Mouse (Mus musculus) CH12.LX (cell line): Measurements from ENCODE around the gene Olfr279. TPM values are rescaled to one million over a fixed set of nuclear protein-coding genes. Genes with fewer than 3 reads are reported as not detected.
A peak's percentile ranks its signal among the peaks of the same experiment; 100 is the strongest.

Experiments used
- DNase-seq: peaks from one replicate; pipeline ENCODE4 v3.0.0-alpha.2; 2013; ENCODE audit errors: extremely low read depth
- H3K27ac ChIP-seq: 2 replicates; pipeline ENCODE4 v1.5.1; 2012; ENCODE audit warnings: low read depth, mild to moderate bottlenecking, control low read depth, moderate library complexity; ENCODE audit not compliant: insufficient read depth
- H3K27me3 ChIP-seq: replicated peaks from 2 replicates; pipeline ENCODE3; 2012; ENCODE audit warnings: inconsistent platforms
- H3K36me3 ChIP-seq, 2 experiments: replicated peaks in 1 of 2; 2 replicates each; pipeline versions ENCODE3 to v1.6.1; 2012; ENCODE audit warnings: inconsistent platforms in 1 of 2, low read length in 1 of 2, mild to moderate bottlenecking in 1 of 2, mixed read lengths in 1 of 2, moderate library complexity in 1 of 2; ENCODE audit not compliant: control insufficient read depth in 1 of 2, insufficient read depth in 1 of 2
- H3K4me1 ChIP-seq, 2 experiments: 2 replicates each; pipeline ENCODE4 v1.6.1; 2012; ENCODE audit warnings: inconsistent platforms in 1 of 2, moderate library complexity in 1 of 2; ENCODE audit not compliant: insufficient read depth in 2 of 2, control insufficient read depth in 1 of 2
- H3K4me2 ChIP-seq: 2 replicates; pipeline ENCODE4 v1.6.1; 2012; ENCODE audit warnings: low read depth, mild to moderate bottlenecking, control low read depth; ENCODE audit not compliant: poor library complexity, insufficient read depth, severe bottlenecking
- H3K4me3 ChIP-seq, 3 experiments: fragments of 150-350 bp in 1 of 3; sonication (generic) in 1 of 3; replicated peaks in 1 of 3; 2 replicates each; pipeline versions ENCODE3 to v1.5.1; 2011 to 2012; ENCODE audit warnings: low read depth in 2 of 3, low read length in 2 of 3, mild to moderate bottlenecking in 2 of 3, moderate library complexity in 2 of 3, control low read depth in 1 of 3, improper control_type of control experiment in 1 of 3, inconsistent platforms in 1 of 3, mixed read lengths in 1 of 3; ENCODE audit not compliant: poor library complexity in 1 of 3
- H3K79me2 ChIP-seq: replicated peaks from 2 replicates; pipeline ENCODE4 v1.6.1; 2012; ENCODE audit warnings: mild to moderate bottlenecking, moderate library complexity; ENCODE audit not compliant: control insufficient read depth, poor library complexity, insufficient read depth, severe bottlenecking; ENCODE audit errors: extremely low read depth
- H3K9ac ChIP-seq: 2 replicates; pipeline ENCODE4 v1.6.1; 2012; ENCODE audit warnings: low read depth, mild to moderate bottlenecking, control low read depth, moderate library complexity; ENCODE audit not compliant: insufficient read depth
- H3K9me3 ChIP-seq: replicated peaks from 2 replicates; pipeline ENCODE3; 2012; ENCODE audit warnings: low read length, inconsistent platforms, mixed read lengths
- BHLHE40 ChIP-seq: IDR thresholded peaks from 2 replicates; pipeline ENCODE4 v1.6.1; 2011; ENCODE audit warnings: mild to moderate bottlenecking, low read depth, low read length, improper control_type of control experiment
- CHD2 ChIP-seq: IDR thresholded peaks from 2 replicates; pipeline ENCODE4 v1.6.1; 2011; ENCODE audit warnings: low read length, improper control_type of control experiment
- E2F4 ChIP-seq: IDR thresholded peaks from 2 replicates; pipeline ENCODE4 v1.6.1; 2011; ENCODE audit warnings: low read depth, low read length, improper control_type of control experiment; ENCODE audit not compliant: insufficient replicate concordance
- ELF1 ChIP-seq: IDR thresholded peaks from 2 replicates; pipeline ENCODE4 v1.6.1; 2014; ENCODE audit warnings: low read depth, mild to moderate bottlenecking, inconsistent platforms, low read length, improper control_type of control experiment
- EP300 ChIP-seq: IDR thresholded peaks from 2 replicates; pipeline ENCODE4 v1.6.1; 2011; ENCODE audit warnings: low read length, improper control_type of control experiment
- ETS1 ChIP-seq: conservative IDR thresholded peaks from 2 replicates; pipeline ENCODE4 v1.6.1; 2012; ENCODE audit warnings: low read depth, mild to moderate bottlenecking, inconsistent platforms, low read length, improper control_type of control experiment, moderate library complexity
- IRF4 ChIP-seq: IDR thresholded peaks from 2 replicates; pipeline ENCODE4 v1.6.1; 2014; ENCODE audit warnings: low read depth, mild to moderate bottlenecking, inconsistent platforms, low read length, improper control_type of control experiment
- JUN ChIP-seq: IDR thresholded peaks from 2 replicates; pipeline ENCODE4 v1.6.1; 2011; ENCODE audit warnings: low read depth, mild to moderate bottlenecking, low read length, improper control_type of control experiment, moderate library complexity; ENCODE audit not compliant: insufficient read depth
- JUND ChIP-seq: conservative IDR thresholded peaks from 2 replicates; pipeline ENCODE4 v1.6.1; 2011; ENCODE audit warnings: low read depth, low read length, improper control_type of control experiment
- KAT2A ChIP-seq: IDR thresholded peaks from 2 replicates; pipeline ENCODE4 v1.6.1; 2012; ENCODE audit warnings: low read length, improper control_type of control experiment, inconsistent platforms; ENCODE audit not compliant: insufficient replicate concordance
- MAX ChIP-seq: IDR thresholded peaks from 2 replicates; pipeline ENCODE4 v1.6.1; 2011; ENCODE audit warnings: low read length, improper control_type of control experiment
- MEF2A ChIP-seq: IDR thresholded peaks from 2 replicates; pipeline ENCODE4 v1.6.1; 2014; ENCODE audit warnings: low read depth, mild to moderate bottlenecking, inconsistent platforms, low read length, improper control_type of control experiment, borderline replicate concordance
- NRF1 ChIP-seq: IDR thresholded peaks from 2 replicates; pipeline ENCODE4 v1.6.1; 2014; ENCODE audit warnings: low read depth, mild to moderate bottlenecking, inconsistent platforms, low read length, improper control_type of control experiment, moderate library complexity
- PAX5 ChIP-seq: IDR thresholded peaks from 2 replicates; pipeline ENCODE4 v1.6.1; 2012; ENCODE audit warnings: low read length, inconsistent platforms, mixed read lengths
- RAD21 ChIP-seq: IDR thresholded peaks from 2 replicates; pipeline ENCODE4 v1.6.1; 2011; ENCODE audit warnings: low read depth, mild to moderate bottlenecking, low read length, improper control_type of control experiment, moderate library complexity
- SMC3 ChIP-seq: IDR thresholded peaks from 2 replicates; pipeline ENCODE4 v1.6.1; 2011; ENCODE audit warnings: low read depth, low read length, improper control_type of control experiment
- TCF12 ChIP-seq: IDR thresholded peaks from 2 replicates; pipeline ENCODE4 v1.6.1; 2014; ENCODE audit warnings: low read depth, mild to moderate bottlenecking, inconsistent platforms, low read length, improper control_type of control experiment
- UBTF ChIP-seq: IDR thresholded peaks from 2 replicates; pipeline ENCODE4 v1.6.1; 2012; ENCODE audit warnings: low read depth, mild to moderate bottlenecking, inconsistent platforms, low read length, improper control_type of control experiment, moderate library complexity
- USF1 ChIP-seq: IDR thresholded peaks from 2 replicates; pipeline ENCODE4 v1.6.1; 2014; ENCODE audit warnings: low read depth, mild to moderate bottlenecking, inconsistent platforms, low read length, improper control_type of control experiment
- ZC3H11A ChIP-seq: IDR thresholded peaks from 2 replicates; pipeline ENCODE4 v1.6.1; 2012; ENCODE audit warnings: low read depth, mild to moderate bottlenecking, inconsistent platforms, low read length, improper control_type of control experiment
- ZKSCAN1 ChIP-seq: IDR thresholded peaks from 2 replicates; pipeline ENCODE4 v1.6.1; 2012; ENCODE audit warnings: low read depth, inconsistent platforms, low read length, improper control_type of control experiment, borderline replicate concordance
- ZMIZ1 ChIP-seq: IDR thresholded peaks from 2 replicates; pipeline ENCODE4 v1.6.1; 2012; ENCODE audit warnings: low read depth, mild to moderate bottlenecking, inconsistent platforms, low read length, improper control_type of control experiment
- dilution Hi-C: fragments of 300-500 bp; cut with MboI; formaldehyde crosslinking; loops from 2 replicates; pipeline ENCODE4 v1.14.3; 2020; ENCODE audit warnings: low sequenced_read_pairs; ENCODE audit not compliant: extremely low pct_unique_long_range_greater_than_20kb, extremely low pct_ligation_motif_present
- in situ Hi-C: fragments of 300-500 bp; cut with MboI; formaldehyde crosslinking; loops from 3 replicates; pipeline ENCODE4 v1.14.3; 2019; ENCODE audit warnings: low sequenced_read_pairs, low pct_ligation_motif_present, low pct_unique_long_range_greater_than_20kb, mixed read lengths
- polyA plus RNA-seq: library from polyadenylated mRNA; unstranded; fragments of >175 nt; gene quantifications from 2 replicates; pipeline ENCODE4 v1.2.1, GENCODE M21; 2012; ENCODE audit warnings: low read depth; ENCODE audit not compliant: insufficient read length
- total RNA-seq, 2 experiments: library from RNA; depleted of rRNA; stranded (reverse); fragments of 300-350 nt in 1 of 2; fragments of >200 nt in 1 of 2; gene quantifications; 2 replicates each; pipeline ENCODE4 v1.2.3; 2012 to 2014

Olfr279 gene
- total and polyA plus RNA-seq, 3 experiments = not detected

- no peak for TF ChIP-seq RAD21
- TF ChIP-seq TCF12 = no peak
- TF ChIP-seq ELF1 = no peak
- TF ChIP-seq UBTF = no peak
- no peak for TF ChIP-seq BHLHE40
- no peak for TF ChIP-seq MEF2A
- no peak for TF ChIP-seq JUN
- no peak for TF ChIP-seq SMC3
- no peak for TF ChIP-seq KAT2A
- no peak for TF ChIP-seq CHD2
- TF ChIP-seq JUND = no peak
- no peak for TF ChIP-seq ZKSCAN1
- no peak for TF ChIP-seq ZMIZ1
- no peak for TF ChIP-seq PAX5
- TF ChIP-seq USF1 = no peak
- TF ChIP-seq MAX = no peak
- no peak for TF ChIP-seq E2F4
- no peak for TF ChIP-seq EP300
- TF ChIP-seq ZC3H11A = no peak
- dilution Hi-C loops (no loop called here), in situ Hi-C loops (loop anchor here (10.0 kb wide), 1 partner anchor 291 kb away; no protein-coding TSS in a partner anchor)
These were observed 15.9 kb upstream of the Olfr279 start for GRCm38 (mm10) chr15:98476281-98476680.

GRCm38 (mm10) chr15:98479568-98480102, 12.6 kb upstream of the Olfr279 start:
- Histone ChIP-seq H3K9ac (no peak overlapping the region), H3K4me1 (peaks cover 30 to 64% of the 10 kb centered on the region in 2 experiments), H3K4me2 (peak overlapping the region; percentile 52; the same call in 1 of the 2 replicates), H3K36me3 (no peaks in the 10 kb centered on the region), H3K4me3 (no peak overlapping the region), H3K27ac (no peak overlapping the region), H3K27me3 (no peaks in the 10 kb centered on the region), H3K79me2 (no peaks in the 10 kb centered on the region), H3K9me3 (no peaks in the 10 kb centered on the region)
- peak; percentile 71 for DNase-seq
- TF ChIP-seq TCF12 (peak; percentile 36; the same call in 1 of the 2 replicates), IRF4 (peak; percentile 76), ETS1 (peak; percentile 78; the same call in 1 of the 2 replicates), EP300 (no peak; the same call in 1 of the 2 replicates), NRF1 (no peak), MEF2A (peak; percentile 88; the same call in 1 of the 2 replicates), USF1 (no peak), BHLHE40 (peak; percentile 92), JUN (no peak; the same call in 1 of the 2 replicates)
- dilution Hi-C loops (no loop called here), in situ Hi-C loops (loop anchor here (10.0 kb wide), 1 partner anchor 295 kb away; no protein-coding TSS in a partner anchor)

More at GRCm38 (mm10) chr15:98476281-98476680, 15.9 kb upstream of the Olfr279 start:
- Histone ChIP-seq H3K4me1 (peaks cover 14 to 33% of the 10 kb centered on the region in 2 experiments; a peak in 3 of 4 replicates), H3K27ac (no peak overlapping the region), H3K36me3 (no peaks in the 10 kb centered on the region), H3K9ac (no peak overlapping the region), H3K9me3 (no peaks in the 10 kb centered on the region), H3K79me2 (no peaks in the 10 kb centered on the region), H3K4me2 (no peak overlapping the region), H3K4me3 (no peak overlapping the region), H3K27me3 (peaks cover 5% of the 10 kb centered on the region)
- DNase-seq = no peak
